Mouse (Mus musculus): ENCODE data around the gene Arl15.
A peak's percentile ranks its signal among the peaks of the same experiment; 100 is the strongest.

Gene Arl15

DNA sequence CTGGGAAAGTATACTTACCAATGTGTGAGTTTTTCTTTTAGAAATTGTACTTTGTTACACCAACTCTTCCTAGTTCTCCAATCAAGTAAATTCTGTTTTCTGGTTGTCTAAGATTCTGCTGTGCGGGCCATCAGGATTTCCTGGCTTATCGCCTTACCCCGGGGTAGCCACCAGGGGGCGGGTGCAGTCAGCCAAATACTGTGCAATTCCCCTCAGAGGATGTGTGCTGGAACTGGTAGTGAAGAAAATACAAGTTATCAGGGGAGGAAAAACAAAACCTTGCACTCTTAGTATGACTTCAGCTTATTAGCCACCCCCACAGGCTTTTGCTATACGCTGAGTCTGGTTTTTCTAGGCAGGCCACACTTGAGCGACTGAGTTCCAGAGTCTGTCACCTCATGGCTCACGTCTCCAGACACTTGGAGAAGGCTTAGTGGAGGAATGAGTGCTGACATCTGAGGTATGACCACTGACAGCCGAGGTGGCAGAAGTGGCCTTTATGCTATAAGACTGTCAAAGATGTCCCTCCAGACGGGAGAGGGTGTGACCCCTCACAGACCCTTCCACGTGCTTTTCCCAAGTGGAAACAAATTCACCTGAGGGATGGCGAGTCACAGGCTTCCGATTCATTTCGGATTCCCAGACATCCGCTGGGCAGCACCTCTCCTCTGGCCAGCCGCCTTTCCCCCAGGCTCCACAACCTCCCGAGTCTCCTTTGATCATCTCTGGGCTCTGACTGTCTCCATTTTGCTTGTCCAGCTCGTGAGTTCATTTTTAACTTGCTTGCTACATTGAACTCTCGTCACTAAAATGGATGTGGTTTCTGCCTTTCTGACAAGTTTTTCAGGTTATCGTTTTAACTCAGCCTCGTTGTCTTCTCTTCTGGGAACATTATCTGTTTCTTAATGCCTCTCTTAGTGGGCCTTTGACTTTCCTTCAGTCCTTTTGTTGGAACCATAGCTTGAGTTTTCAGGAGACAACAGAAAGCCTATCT is 75.2 kb downstream of the Arl15 start:
- peak in 1 of 2 experiments; percentile 22 for DNase-seq (ENCODE audit: low read depth in 1 of 2, low spot score in 2 of 2)

DNA sequence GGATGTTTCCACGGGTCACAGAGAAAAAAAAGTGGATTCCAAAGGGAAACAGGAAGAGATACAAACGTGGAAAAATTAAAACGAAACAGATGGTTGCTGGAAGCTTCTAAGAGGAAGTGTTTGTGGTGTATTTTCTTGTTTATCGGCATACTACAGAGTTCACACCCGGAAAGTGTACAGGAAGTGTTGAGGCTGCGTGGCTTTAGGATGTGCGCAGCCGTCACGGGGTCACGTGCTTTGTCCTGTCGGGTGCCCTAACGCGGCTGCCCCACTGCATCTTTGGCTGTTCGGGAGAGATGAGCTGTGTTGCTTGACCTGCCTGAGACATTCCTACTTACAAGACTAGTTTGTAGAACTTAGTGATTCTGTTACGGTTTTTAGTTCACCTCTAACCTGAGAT is 76.1 kb downstream of the Arl15 start:
- DNase-seq (ENCODE audit: low read depth in 1 of 2, low spot score in 2 of 2): peak; percentile 12 to 24

DNA sequence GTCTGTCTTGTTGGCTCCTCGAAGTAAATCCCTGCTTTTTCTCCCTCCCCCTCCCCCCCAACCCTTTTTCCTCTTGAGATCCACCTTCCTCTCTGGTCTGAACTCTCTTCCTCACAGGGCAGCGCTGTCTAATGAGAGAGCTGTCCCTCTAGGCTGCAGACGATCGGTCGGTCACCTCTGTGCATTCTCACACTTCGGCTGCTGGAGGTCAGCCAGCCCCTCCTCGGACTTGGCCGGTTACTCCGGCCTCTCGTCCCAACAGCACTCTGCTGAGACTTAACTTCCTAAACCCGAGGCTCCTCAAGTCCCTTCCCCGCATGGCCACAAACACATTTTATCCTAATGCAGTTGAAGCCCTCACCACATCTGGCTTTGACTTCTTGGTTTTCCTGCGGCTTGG is 77.5 kb downstream of the Arl15 start:
- no peak for DNase-seq (ENCODE audit: low read depth in 1 of 2, low spot score in 2 of 2)

DNA sequence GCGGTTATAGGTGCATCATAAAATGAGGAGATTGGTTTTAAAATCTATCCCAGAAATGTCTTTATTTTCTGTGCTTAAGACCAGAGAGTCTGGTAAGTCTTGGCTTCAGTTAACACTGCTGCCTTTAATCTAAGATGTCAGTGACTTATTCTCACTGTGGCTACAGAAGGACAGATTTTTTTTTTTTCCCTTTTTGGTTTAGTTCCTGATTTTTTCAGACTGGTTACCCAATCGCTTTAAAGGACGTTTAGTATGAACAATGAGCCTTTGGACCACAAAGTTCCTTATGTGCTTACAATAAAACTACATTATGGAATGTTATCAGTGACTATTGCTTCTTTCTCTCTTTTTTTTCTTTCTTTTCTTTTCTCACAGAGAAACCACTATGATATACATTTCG is 81.4 kb downstream of the Arl15 start:
- no peak for DNase-seq (ENCODE audit: low read depth in 1 of 2, low spot score in 2 of 2)

DNA sequence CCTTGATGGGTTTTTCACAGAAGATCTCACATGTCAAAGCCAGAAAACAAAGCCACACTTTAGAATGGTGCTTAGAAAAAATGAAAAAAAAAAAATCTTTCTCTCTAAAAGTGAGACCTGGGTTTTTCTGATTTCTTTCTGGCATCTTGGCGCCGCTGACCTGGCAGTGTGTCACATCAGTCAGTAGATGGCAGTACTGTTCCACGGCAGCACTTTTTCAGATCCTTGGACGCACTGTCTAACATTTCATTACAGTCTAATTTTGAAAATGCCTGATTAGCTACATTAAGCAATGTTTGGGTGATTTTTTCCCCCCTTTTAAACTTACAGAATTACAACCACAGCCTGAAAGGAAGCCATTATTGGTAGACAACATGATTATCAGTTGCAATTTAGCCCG is 83.1 kb downstream of the Arl15 start:
- DNase-seq (ENCODE audit: low read depth in 1 of 2, low spot score in 2 of 2): peak in 1 of 2 experiments; percentile 6

DNA sequence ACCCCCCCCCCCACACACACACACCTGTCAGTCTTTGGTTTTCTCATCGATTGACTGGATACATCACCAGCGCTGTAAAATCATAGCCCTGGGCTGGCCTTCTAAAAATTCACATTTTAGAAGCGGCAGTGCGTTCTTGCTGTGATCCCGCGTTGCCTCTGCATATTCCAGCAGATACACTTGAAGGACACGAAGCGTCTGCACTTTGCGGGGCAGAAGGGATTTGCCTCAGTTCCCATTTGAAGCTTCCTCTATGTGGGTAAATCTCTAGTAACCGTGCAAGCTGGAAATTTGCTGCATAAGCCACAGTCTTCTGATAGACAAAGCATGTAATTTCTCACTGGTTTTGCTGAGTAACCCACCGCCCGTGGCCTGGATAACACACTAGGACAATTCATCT is 84.3 kb downstream of the Arl15 start:
- DNase-seq (ENCODE audit: low read depth in 1 of 2, low spot score in 2 of 2): no peak

DNA sequence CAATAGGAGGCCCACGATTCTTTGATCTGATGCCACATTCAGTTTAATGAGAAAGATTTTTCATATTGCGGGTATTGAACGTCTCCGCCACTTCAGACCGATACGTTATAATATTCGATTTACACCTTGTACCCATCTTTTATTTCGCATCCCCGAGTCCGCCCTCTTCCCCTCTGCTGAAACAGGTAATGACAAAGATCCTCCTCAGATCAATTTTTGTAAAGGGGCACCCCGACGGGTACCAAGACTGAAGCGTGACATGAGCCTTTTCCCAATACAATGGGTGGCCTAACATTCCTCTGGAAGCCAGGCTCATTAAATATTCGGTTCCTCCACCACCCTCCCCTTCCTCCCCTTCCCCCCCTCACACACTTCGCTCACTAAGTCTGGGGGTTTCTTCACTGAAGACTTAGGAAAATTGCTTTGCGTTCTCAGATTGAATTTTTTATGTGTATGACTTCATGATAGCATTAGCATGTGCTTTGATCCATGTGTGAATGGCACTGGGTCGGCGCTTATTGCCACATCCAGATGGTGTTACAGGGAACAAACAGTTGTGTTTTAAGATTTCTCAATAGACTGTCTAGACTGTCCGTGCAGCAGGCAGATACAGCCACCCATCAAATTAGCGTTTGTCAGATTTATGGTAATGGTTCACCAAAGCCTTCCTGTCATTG is 85.5 kb downstream of the Arl15 start:
- no peak for DNase-seq (ENCODE audit: low read depth in 1 of 2, low spot score in 2 of 2)

DNA sequence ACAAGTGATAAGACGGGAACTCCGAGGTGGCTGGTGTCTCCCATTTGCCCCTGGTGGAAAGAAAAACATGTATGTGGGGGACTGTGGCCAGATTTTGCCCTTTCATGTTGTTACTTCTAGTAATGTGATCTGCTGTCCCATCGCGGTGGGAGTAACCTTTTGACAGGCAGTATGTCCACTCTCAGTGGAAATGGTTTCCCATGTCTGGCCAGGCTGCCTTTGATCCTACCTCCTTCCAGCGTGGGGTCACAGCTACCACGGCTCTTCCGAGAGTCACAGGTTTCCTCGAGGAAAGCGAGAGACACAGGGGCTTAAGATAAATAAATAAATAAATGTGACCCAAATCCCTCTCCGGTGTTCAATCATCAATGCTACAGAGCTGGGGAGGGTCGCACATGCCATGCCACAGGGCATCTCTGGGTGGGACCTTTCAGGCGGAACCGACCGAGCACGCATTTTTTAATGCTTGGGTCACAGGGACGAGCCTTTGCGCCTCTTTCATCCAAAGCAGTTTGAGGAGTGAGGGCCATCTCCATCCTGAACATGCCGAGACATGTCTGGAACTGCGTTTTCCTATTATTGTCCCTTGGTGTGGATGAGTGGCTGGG is 86.4 kb downstream of the Arl15 start:
- no peak for DNase-seq (ENCODE audit: low read depth in 1 of 2, low spot score in 2 of 2)

DNA sequence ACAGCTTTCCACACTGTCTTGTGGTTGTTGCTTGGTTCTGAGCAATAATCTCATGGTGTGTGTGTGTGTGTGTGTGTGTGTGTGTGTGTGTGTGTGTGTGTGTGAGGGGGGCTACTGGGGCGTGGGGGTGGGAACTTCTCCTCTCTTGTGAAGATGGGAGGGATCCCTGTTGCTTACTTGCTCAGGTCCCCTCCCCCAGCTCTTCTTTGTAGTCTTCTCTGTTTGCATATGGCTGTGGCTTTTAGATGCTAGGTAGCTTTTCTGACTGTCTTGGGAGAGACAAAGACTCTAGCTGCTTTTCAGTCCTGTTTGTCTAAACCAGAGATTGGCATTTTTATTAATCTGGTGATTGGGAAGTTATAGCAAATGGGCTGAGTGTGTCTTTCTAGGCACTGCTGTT is 88.7 kb downstream of the Arl15 start:
- DNase-seq (ENCODE audit: low read depth in 1 of 2, low spot score in 2 of 2): no peak

DNA sequence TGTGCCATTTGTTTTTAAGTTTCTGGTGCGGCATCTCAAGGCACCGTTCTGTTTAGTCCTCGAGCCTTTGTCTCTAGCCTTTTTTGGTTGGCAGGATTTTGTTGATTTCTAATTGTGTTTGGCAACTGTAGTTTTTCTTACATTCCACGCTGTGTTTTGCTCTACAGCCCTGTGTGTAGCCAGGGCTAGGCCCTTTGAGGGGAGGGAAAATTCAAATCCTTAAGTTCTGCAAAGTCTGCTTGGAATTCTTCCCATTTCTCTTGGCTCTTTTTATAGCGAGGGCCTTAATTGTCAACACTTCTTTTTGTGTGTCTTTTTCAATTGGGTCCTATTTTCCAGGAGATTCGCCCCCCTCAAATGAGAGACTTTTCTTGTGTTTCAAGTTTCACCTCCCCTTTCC is 92.8 kb downstream of the Arl15 start:
- no peak for DNase-seq (ENCODE audit: low read depth in 1 of 2, low spot score in 2 of 2)

DNA sequence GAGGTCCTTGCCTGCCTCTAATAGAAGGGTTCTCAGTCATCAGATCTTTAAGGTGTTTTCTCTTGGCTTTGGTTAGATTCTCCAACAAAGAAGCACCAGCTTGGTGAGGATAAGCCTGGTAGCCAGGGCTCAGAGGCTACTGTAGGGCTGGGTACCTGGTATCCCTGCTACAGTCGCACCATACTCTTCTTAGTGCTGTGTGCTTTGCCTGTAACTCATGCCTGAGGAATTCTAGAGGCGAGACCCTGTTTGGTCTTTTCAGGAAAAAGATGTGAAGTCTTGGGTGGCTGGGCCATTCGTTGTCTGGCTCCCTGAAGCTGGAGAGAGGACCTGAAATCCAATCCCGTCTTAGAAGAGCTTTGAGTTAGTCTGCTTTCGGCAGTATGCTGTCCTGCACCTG is 93.8 kb downstream of the Arl15 start:
- DNase-seq (ENCODE audit: low read depth in 1 of 2, low spot score in 2 of 2): no peak

DNA sequence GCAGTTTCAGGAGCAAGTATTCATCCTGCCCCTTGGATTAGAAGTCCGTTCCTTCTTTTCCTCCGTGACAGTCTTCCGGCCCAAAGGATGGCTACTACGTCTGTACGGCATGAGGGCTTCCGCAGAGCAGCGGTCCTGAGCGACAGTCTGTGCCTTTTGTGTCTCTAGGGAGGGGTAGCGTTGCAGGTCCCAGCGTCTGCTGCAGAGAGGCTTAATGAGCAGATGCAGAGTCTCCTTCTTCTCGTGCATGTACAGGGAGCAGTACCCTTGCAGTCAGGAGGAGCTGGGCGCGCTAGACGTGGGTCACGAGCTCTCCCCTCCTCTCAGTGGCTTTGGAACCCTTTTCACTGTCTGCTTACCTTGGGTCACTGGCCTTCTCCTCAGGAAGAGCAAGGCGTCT is 94.4 kb downstream of the Arl15 start:
- DNase-seq (ENCODE audit: low read depth in 1 of 2, low spot score in 2 of 2): no peak

DNA sequence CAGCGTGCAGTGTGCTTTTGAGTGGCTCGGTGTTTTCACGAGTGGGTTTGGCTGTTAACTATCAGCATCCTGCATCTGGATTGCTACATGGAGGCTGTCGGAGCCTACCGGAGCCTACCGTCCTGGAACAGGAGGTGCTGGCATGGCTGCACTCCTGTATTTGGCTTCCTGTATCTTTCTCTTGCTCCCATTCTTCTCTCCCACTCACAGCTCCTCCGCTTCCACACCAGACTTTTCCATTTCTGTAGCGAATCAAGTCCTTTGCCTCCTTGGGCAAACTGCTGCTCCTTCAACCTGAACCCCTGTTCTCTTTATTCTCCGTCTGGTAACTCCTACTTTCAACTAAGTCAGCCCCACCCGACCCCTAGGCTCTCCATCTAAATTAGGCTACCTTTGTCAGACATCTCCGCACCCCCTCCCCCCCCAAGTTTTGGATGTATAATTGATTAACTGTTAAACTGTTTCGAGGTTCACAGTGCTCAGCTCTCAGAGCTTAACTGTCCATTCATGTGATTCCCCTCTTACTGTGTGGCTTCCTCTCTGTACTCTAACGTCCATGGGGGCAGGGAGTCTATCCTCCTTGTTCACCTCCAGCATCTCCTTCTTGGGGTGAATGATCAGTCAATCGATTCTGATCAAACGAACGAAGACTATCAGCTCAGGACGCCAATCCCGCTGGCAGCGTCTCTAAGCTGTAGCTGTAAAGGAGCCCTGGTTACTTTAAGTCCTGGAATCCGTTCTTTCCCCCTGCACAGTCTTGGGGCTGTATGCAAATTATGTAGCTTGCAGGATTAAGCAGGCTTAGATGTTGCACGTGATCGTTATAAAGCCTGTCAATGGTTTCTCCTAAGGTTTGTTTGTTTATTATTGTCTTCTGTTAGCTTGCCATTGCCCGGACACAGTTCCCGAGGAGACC is 95.1 kb downstream of the Arl15 start:
- DNase-seq (ENCODE audit: low read depth in 1 of 2, low spot score in 2 of 2): no peak

DNA sequence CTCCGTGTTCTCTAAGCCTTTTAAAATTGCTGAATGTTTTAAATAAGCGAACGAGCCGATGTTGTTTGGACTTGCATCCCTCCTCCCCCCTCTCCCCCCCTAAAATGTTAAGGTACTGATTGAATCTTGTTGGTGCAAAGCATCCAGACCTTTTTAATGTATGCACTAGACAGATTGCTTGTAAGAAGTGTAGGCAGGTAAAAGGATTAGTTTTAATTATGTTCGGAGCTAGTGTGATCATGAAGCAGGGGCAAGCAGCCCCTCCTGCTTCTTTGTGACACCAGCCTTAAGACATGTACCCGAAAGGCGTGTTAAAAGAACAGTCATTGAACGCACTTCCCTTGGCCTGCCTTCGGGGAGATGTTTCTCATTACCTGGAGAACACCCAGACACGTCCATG is 102.4 kb downstream of the Arl15 start:
- DNase-seq (ENCODE audit: low read depth in 1 of 2, low spot score in 2 of 2): no peak

DNA sequence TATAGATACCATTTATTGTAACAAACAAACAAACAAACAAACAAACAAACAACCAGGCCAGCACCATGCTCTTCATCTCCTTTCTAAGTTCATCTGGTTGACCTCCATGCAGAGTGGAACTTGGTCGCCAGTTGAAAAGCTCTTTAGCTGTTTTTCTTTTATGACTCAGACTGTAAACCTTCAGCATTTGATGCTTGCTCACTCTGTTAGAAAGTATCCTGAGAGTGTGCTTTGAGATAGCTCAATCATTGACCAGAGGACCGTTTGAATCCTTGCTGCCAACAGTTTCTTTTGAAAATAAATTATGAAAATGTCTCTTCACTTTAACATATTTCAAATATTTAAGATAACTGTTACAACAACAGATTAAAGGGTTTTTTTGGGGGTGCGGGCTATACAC is 103.2 kb downstream of the Arl15 start:
- no peak for DNase-seq (ENCODE audit: low read depth in 1 of 2, low spot score in 2 of 2)

DNA sequence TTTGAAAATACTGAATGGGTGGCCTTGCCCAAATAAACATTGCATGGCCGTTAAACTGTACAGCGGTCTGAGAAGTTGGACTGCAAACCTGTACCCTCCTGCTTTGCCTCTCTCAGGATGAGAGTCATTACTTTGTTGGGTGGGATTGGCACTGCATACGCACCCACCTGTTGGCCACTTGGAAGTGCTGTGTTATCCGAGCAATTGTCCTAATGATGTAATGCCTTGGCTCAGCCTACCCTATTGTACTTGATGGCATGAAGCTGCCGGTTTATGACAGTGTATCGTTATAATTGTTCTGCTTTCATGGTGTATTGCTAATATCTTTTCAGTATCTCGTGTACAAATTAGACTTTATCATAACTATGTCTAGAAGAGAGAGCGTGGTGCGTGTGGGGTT is 103.6 kb downstream of the Arl15 start:
- no peak for DNase-seq (ENCODE audit: low read depth in 1 of 2, low spot score in 2 of 2)

DNA sequence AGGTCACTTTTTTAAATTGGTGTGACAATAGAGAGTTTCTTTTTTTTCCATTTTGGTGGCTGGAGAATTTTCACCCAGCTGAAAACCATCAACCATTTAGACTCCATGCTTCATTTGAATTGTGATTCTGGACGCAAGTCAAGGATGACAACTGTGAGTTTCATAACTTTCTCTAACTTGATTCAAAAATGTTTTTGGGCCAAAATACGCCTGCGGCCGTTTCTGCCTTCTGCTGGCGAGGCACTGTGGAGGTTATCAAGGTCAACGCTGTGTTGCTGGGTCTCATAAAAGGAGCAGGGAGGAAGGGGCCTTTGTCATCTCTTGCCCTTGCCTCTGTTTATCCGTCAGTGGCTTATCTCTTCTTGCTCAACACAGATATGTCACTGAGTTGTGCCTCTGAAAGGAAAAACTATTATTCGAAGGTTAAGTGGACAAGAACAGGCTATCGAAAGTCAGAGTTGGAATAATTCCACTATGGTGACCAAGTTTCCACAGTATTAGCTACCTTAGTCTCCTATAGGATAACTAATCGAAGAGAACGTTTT is 106.8 kb downstream of the Arl15 start:
- no peak for DNase-seq (ENCODE audit: low read depth in 1 of 2, low spot score in 2 of 2)

DNA sequence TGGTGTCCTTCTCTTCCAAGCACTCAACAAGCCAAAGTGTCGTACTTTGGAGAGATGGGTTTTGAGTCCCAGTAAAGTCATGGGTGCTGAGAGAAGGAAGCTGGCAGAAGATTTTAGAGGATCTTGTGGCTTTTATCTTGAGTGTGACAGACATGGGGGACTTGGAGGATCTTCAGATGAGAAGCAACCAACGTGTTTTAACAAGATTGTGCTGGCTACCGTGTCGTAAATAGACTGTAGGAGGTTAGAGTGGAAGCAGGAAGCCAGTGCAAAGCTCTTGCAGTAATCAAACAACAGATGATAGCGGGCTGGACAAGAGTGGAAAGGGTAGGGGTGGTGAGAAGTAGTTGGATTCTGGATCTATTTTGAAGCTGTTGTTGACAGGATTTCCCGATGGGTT is 109.0 kb downstream of the Arl15 start:
- no peak for DNase-seq (ENCODE audit: low read depth in 1 of 2, low spot score in 2 of 2)

DNA sequence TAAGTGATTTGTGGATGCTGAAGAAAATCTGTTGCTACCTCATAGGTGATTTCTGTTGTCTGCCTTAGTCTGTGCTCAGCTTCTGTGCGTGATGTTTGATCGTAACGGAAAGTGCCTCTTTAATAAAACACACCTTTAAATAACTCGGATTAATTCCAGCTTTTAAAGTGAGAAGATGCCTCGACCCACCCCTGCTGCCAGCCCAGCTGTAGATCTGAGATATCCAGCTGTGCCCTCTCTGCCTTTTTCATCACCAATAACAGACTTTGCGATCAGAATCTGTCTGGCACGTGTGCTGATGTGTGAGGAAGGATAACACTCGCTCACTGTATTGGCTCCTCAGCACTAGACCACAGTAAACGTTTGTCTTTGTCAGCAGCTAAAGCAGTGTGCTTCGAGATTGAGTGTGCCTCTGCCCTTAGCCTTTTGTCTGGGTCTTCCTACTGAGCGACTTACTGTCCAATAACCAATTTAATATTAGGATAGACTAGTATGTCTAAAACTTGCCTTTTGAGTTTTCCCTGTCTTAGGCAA is 117.7 kb downstream of the Arl15 start:
- no peak for DNase-seq (ENCODE audit: low read depth in 1 of 2, low spot score in 2 of 2)

DNA sequence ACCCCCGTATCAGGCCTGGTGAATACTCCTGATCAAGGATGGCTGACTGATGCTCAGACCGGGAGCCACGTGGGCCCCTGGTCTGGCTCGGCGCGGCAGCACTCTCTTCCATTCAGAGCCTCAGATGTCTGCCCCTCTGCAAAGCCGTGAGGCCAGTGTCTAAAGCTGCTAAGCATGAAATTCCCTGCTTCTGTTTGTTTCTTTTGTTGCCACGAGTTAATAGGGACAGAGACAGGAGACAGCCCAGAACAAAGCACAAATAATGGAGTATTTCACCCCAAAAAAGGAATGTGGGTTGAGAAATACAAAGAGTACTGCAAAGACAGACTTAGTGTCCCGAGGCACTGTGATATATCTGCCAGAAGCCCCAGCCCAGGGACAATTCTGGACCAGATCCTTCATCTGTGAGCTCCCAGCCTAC is 120.3 kb downstream of the Arl15 start:
- no peak for DNase-seq (ENCODE audit: low read depth in 1 of 2, low spot score in 2 of 2)

All from monocyte, adult 2 months (primary cell).